Mouse (Mus musculus) neutrophil, adult 59 days (primary cell): ENCODE measurements around the gene Btbd35f21. TPM values are rescaled to one million over a fixed set of nuclear protein-coding genes. Genes with fewer than 3 reads are reported as not detected.

Experiments
- total RNA-seq, 2 experiments: library from RNA; stranded (reverse); gene quantifications; 1 replicate in 1 of 2; 2 replicates in 1 of 2; pipeline ENCODE4 v1.2.4; 2023

Btbd35f21 gene
- not detected for total RNA-seq

DNA sequence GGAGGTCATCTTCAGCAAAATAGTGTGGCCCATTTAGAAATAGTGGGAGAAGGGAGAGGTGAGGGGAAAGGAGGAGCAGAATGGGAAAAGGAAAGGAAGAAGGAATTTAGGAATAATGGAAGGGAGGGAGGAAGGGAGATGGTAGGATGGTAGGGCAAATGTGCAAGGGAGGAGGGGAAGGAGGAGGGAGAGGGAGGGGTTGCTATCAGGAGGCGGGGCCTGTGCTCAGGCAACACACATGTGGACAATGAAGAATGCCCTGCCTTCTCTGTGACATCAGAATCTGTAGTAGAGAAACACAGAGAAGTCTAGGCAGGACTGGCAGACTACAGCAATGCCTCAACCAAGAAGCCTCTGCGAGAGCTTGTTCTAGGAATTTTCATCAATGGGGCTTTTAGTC lies at the start of gene Btbd35f21:
Btbd35f21 (plus strand) TSS at position 301 of the 400 bp plus-strand sequence.

Other genes with a start within 250 kb of the Btbd35f21 start
- not detected for gene Btbd35f1, start 166.1 kb upstream of the Btbd35f21 start, total RNA-seq
- gene Gm5926, start 75.4 kb upstream of the Btbd35f21 start, total RNA-seq = not detected
- not detected for gene Btbd35f30, start 168.5 kb downstream of the Btbd35f21 start, total RNA-seq
- not detected for gene Gm21789, start 215.7 kb downstream of the Btbd35f21 start, total RNA-seq
- gene Btbd35f5, start 247.8 kb downstream of the Btbd35f21 start, total RNA-seq = not detected